Mouse (Mus musculus): Measurements from ENCODE around the gene Pklr.

GRCm38 (mm10) chr3:89190436-89190835 is 54.5 kb downstream of the Pklr start:
- TF ChIP-seq POLR2A (IDR thresholded peaks at IDR 0.05; ENCODE audit: control insufficient read depth in 1 of 2, insufficient read depth in 1 of 2, low read depth in 1 of 2, low read length in 2 of 2, poor library complexity in 1 of 2), result peak in 1 of 2 experiments; percentile 52; a peak in 1 of 4 replicates
- no peak for TF ChIP-seq HCFC1 (IDR thresholded peaks at IDR 0.05; ENCODE audit: low read depth, low read length)
- peak; percentile 99 for TF ChIP-seq EP300 (IDR thresholded peaks at IDR 0.05; ENCODE audit: low read depth in 1 of 2, low read length in 2 of 2)
- peak; percentile 60; the same call in 1 of the 2 replicates for TF ChIP-seq MEF2A (IDR thresholded peaks at IDR 0.05; ENCODE audit: extremely low read depth, insufficient replicate concordance, low read depth, low read length, poor library complexity, severe bottlenecking)
- TF ChIP-seq KAT2A (conservative IDR thresholded peaks at IDR 0.05; ENCODE audit: low read depth, low read length), result 0 out of 2 replicates have a peak, but pooled peaks have one; percentile 21
- no peak for TF ChIP-seq RAD21 (IDR thresholded peaks at IDR 0.05; ENCODE audit: low read depth, low read length)
- TF ChIP-seq TCF12 (IDR thresholded peaks at IDR 0.05; ENCODE audit: low read depth, low read length), result peak; percentile 97
- no peak; the same call in 1 of the 2 replicates for TF ChIP-seq USF1 (IDR thresholded peaks at IDR 0.05; ENCODE audit: low read depth, low read length)

Data from MEL (cell line).